Mouse (Mus musculus): ENCODE results near the gene Spata25. TPM values are rescaled to one million over a fixed set of nuclear protein-coding genes. Genes with fewer than 3 reads are reported as not detected.
A peak's percentile ranks its signal among the peaks of the same experiment; 100 is the strongest.

Gene Spata25
- polyA plus RNA-seq, 1 experiment = 0.40 TPM

- H3K36me3 ChIP-seq (ENCODE audit: control insufficient read depth, insufficient read depth) = peaks cover 11% of the 10 kb centered on the region
- no peak for TF ChIP-seq SRF (IDR thresholded peaks at IDR 0.05; ENCODE audit: control insufficient read depth, insufficient read length, low read depth)
- no peak overlapping the region for H3K4me2 ChIP-seq (ENCODE audit: low read depth)
- no peak overlapping the region for H3K4me3 ChIP-seq
- H3K79me2 ChIP-seq (ENCODE audit: control insufficient read depth, insufficient read depth) = no peaks in the 10 kb centered on the region
- no peak overlapping the region for H3ac ChIP-seq (ENCODE audit: control insufficient read depth, insufficient read length)
- H3K27me3 ChIP-seq (ENCODE audit: control insufficient read depth, insufficient read depth, insufficient read length) = no peaks in the 10 kb centered on the region
Observed at GRCm38 (mm10) chr2:164788411-164788810, 39.9 kb downstream of the Spata25 start.

DNA sequence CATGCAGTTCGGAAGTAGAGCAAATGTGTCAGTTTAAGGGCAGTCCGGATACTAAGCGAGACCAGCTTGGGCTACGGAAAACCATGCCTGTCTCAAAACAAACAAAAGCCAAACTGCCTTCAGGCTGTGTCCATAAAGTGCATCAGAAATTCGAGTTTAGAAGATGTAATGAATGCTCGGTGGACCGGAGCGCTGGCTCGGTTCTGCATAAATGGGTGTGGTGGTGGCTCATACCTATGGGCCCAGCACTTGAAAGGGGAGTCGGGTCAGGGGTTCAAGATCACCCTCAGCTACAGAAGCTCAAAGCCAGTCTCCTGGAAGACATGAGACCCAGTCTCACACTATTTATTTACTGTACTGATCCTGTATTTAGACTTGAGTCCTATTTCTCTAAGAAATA, 40.6 kb downstream of the Spata25 start:
- H3K36me3 ChIP-seq (ENCODE audit: control insufficient read depth, insufficient read depth) = peaks cover 10% of the 10 kb centered on the region
- no peak overlapping the region for H3K4me2 ChIP-seq (ENCODE audit: low read depth)
- no peaks in the 10 kb centered on the region for H3K27me3 ChIP-seq (ENCODE audit: control insufficient read depth, insufficient read depth, insufficient read length)
- no peak overlapping the region for H3ac ChIP-seq (ENCODE audit: control insufficient read depth, insufficient read length)
- TF ChIP-seq REST (IDR thresholded peaks at IDR 0.05; ENCODE audit: insufficient read depth, insufficient read length) (no peak), USF1 (IDR thresholded peaks at IDR 0.05; ENCODE audit: low read depth) (no peak), POLR2A (IDR thresholded peaks at IDR 0.05; ENCODE audit: insufficient read length, low read depth) (no peak), E2F4 (IDR thresholded peaks at IDR 0.05; ENCODE audit: insufficient read depth) (no peak), MYOD1 (IDR thresholded peaks at IDR 0.05; ENCODE audit: control insufficient read depth in 1 of 3, insufficient read length in 2 of 3, low read depth in 2 of 3) (no peak), MAX (IDR thresholded peaks at IDR 0.05; ENCODE audit: low read depth) (no peak), POLR2AphosphoS2 (IDR thresholded peaks at IDR 0.05; ENCODE audit: insufficient read length, low read depth) (no peak), MYOG (IDR thresholded peaks at IDR 0.05; ENCODE audit: control insufficient read depth in 1 of 3, insufficient read depth in 1 of 3, insufficient read length in 2 of 3, low read depth in 2 of 3) (no peak)
- H3K4me3 ChIP-seq = no peak overlapping the region
- no peaks in the 10 kb centered on the region for H3K79me2 ChIP-seq (ENCODE audit: control insufficient read depth, insufficient read depth)

DNA sequence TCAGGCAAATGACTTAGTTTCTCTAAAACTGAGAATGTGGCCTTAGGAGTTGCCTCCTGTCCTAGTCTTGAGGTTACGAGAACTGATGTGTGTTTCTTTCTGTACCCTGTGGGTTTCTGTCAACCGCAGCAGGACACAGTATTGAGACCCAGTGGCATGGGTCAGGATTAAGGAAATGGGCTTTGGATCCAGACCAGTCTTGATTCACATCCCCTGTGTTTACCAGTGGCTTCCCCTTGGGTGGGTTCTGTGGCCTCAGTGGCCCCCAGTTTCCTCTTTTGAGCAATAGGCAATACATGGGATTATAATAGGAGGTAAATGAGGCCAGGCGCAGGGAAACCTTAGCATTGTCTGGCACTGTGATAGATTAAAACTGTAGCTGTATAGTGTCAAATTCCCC, 41.3 kb downstream of the Spata25 start:
- Histone ChIP-seq H3K27me3 (ENCODE audit: control insufficient read depth, insufficient read depth, insufficient read length) (no peaks in the 10 kb centered on the region), H3ac (ENCODE audit: control insufficient read depth, insufficient read length) (no peak overlapping the region), H3K4me3 (peak overlapping the region; percentile 46), H3K4me2 (ENCODE audit: low read depth) (peak overlapping the region; percentile 98), H3K79me2 (ENCODE audit: control insufficient read depth, insufficient read depth) (no peaks in the 10 kb centered on the region), H3K36me3 (ENCODE audit: control insufficient read depth, insufficient read depth) (peaks cover 10% of the 10 kb centered on the region)
- no peak for TF ChIP-seq USF1 (IDR thresholded peaks at IDR 0.05; ENCODE audit: low read depth)
- TF ChIP-seq MYOG (IDR thresholded peaks at IDR 0.05; ENCODE audit: control insufficient read depth in 1 of 3, insufficient read depth in 1 of 3, insufficient read length in 2 of 3, low read depth in 2 of 3) = no peak
- no peak for TF ChIP-seq SRF (IDR thresholded peaks at IDR 0.05; ENCODE audit: control insufficient read depth, insufficient read length, low read depth)
- TF ChIP-seq MAX (IDR thresholded peaks at IDR 0.05; ENCODE audit: low read depth) = no peak
- no peak for TF ChIP-seq POLR2AphosphoS2 (IDR thresholded peaks at IDR 0.05; ENCODE audit: insufficient read length, low read depth)
- no peak for TF ChIP-seq POLR2A (IDR thresholded peaks at IDR 0.05; ENCODE audit: insufficient read length, low read depth)
- TF ChIP-seq REST (IDR thresholded peaks at IDR 0.05; ENCODE audit: insufficient read depth, insufficient read length) = no peak
- TF ChIP-seq E2F4 (IDR thresholded peaks at IDR 0.05; ENCODE audit: insufficient read depth) = no peak
- no peak for TF ChIP-seq TCF12 (IDR thresholded peaks at IDR 0.05; ENCODE audit: insufficient read depth, poor library complexity, severe bottlenecking)
- no peak for TF ChIP-seq TCF3 (IDR thresholded peaks at IDR 0.05; ENCODE audit: insufficient read length, low read depth)
- TF ChIP-seq CEBPB (IDR thresholded peaks at IDR 0.05; ENCODE audit: insufficient read depth, poor library complexity, severe bottlenecking) = no peak
- TF ChIP-seq MYOD1 (IDR thresholded peaks at IDR 0.05; ENCODE audit: control insufficient read depth in 1 of 3, insufficient read length in 2 of 3, low read depth in 2 of 3) = no peak

- H3K4me3 ChIP-seq = peak overlapping the region; percentile 46
- TF ChIP-seq MYOG (IDR thresholded peaks at IDR 0.05; ENCODE audit: control insufficient read depth in 1 of 3, insufficient read depth in 1 of 3, insufficient read length in 2 of 3, low read depth in 2 of 3) = no peak
- TF ChIP-seq CEBPB (IDR thresholded peaks at IDR 0.05; ENCODE audit: insufficient read depth, poor library complexity, severe bottlenecking) = no peak
- no peak for TF ChIP-seq SRF (IDR thresholded peaks at IDR 0.05; ENCODE audit: control insufficient read depth, insufficient read length, low read depth)
- no peak for TF ChIP-seq E2F4 (IDR thresholded peaks at IDR 0.05; ENCODE audit: insufficient read depth)
- TF ChIP-seq REST (IDR thresholded peaks at IDR 0.05; ENCODE audit: insufficient read depth, insufficient read length) = no peak
- no peak for TF ChIP-seq POLR2A (IDR thresholded peaks at IDR 0.05; ENCODE audit: insufficient read length, low read depth)
- no peak for TF ChIP-seq MAX (IDR thresholded peaks at IDR 0.05; ENCODE audit: low read depth)
- no peak for TF ChIP-seq MYOD1 (IDR thresholded peaks at IDR 0.05; ENCODE audit: control insufficient read depth in 1 of 3, insufficient read length in 2 of 3, low read depth in 2 of 3)
- no peak for TF ChIP-seq TCF3 (IDR thresholded peaks at IDR 0.05; ENCODE audit: insufficient read length, low read depth)
- TF ChIP-seq POLR2AphosphoS2 (IDR thresholded peaks at IDR 0.05; ENCODE audit: insufficient read length, low read depth) = no peak
- TF ChIP-seq TCF12 (IDR thresholded peaks at IDR 0.05; ENCODE audit: insufficient read depth, poor library complexity, severe bottlenecking) = no peak
- no peak for TF ChIP-seq USF1 (IDR thresholded peaks at IDR 0.05; ENCODE audit: low read depth)
- peak overlapping the region; percentile 98 for H3K4me2 ChIP-seq (ENCODE audit: low read depth)
- H3K27me3 ChIP-seq (ENCODE audit: control insufficient read depth, insufficient read depth, insufficient read length) = no peaks in the 10 kb centered on the region
- no peaks in the 10 kb centered on the region for H3K79me2 ChIP-seq (ENCODE audit: control insufficient read depth, insufficient read depth)
- H3ac ChIP-seq (ENCODE audit: control insufficient read depth, insufficient read length) = peak overlapping the region; percentile 70
- H3K36me3 ChIP-seq (ENCODE audit: control insufficient read depth, insufficient read depth) = peaks cover 10% of the 10 kb centered on the region
Observed at GRCm38 (mm10) chr2:164786388-164786885, 41.9 kb downstream of the Spata25 start.
